Mouse (Mus musculus): ENCODE data around the gene Sgcb. TPM values are rescaled to one million over a fixed set of nuclear protein-coding genes. Genes with fewer than 3 reads are reported as not detected.

Sgcb gene
- total and polyA plus RNA-seq, 3 experiments, result 43.2 to 113 (median 101) TPM

GRCm38 (mm10) chr5:73602865-73603264 lies 44.7 kb downstream of the Sgcb start:
- TF ChIP-seq EP300 (IDR thresholded peaks at IDR 0.05; ENCODE audit: insufficient read depth, low read depth, low read length) (no peak), POLR2A (IDR thresholded peaks at IDR 0.05; ENCODE audit: insufficient read depth, low read depth, low read length) (no peak), CTCF (IDR thresholded peaks at IDR 0.05) (0 out of 2 replicates have a peak, but pooled peaks have one; percentile 17)
- WGBS, result 75% methylated on average over 3 of the region's 3 CpGs
- Histone ChIP-seq H3K36me3 (ENCODE audit: control insufficient read depth, insufficient read depth, low read length) (no peaks in the 10 kb centered on the region), H3K4me1 (ENCODE audit: control insufficient read depth, insufficient read depth, low read length) (no peaks in the 10 kb centered on the region; the same call in 1 of the 2 replicates), H3K9ac (ENCODE audit: low read depth, low read length) (no peak overlapping the region), H3K27ac (no peak overlapping the region), H3K4me3 (no peak overlapping the region), H3K27me3 (ENCODE audit: control insufficient read depth, insufficient read depth, low read length) (no peaks in the 10 kb centered on the region), H3K79me2 (replicated peaks; ENCODE audit: control insufficient read depth, insufficient read depth, low read length) (no peaks in the 10 kb centered on the region)
- intact Hi-C loops (cut with DNase I), result no loop called here
- DNase-seq, result no peak

GRCm38 (mm10) chr5:73601361-73601763 lies 46.2 kb downstream of the Sgcb start:
- H3K27ac ChIP-seq, result no peak overlapping the region
- H3K36me3 ChIP-seq (ENCODE audit: control insufficient read depth, insufficient read depth, low read length), result no peaks in the 10 kb centered on the region
- TF ChIP-seq CTCF (IDR thresholded peaks at IDR 0.05) (no peak), EP300 (IDR thresholded peaks at IDR 0.05; ENCODE audit: insufficient read depth, low read depth, low read length) (no peak), POLR2A (IDR thresholded peaks at IDR 0.05; ENCODE audit: insufficient read depth, low read depth, low read length) (no peak)
- no peaks in the 10 kb centered on the region; the same call in 1 of the 2 replicates for H3K4me1 ChIP-seq (ENCODE audit: control insufficient read depth, insufficient read depth, low read length)
- WGBS, result 83% methylated on average over 8 of the region's 8 CpGs
- intact Hi-C loops (cut with DNase I), result no loop called here
- H3K4me3 ChIP-seq, result no peak overlapping the region
- no peak overlapping the region for H3K9ac ChIP-seq (ENCODE audit: low read depth, low read length)
- no peaks in the 10 kb centered on the region for H3K27me3 ChIP-seq (ENCODE audit: control insufficient read depth, insufficient read depth, low read length)
- no peaks in the 10 kb centered on the region for H3K79me2 ChIP-seq (replicated peaks; ENCODE audit: control insufficient read depth, insufficient read depth, low read length)
- no peak for DNase-seq

- DNase-seq, result peak; percentile 25 to 26
Observed at GRCm38 (mm10) chr5:73599991-73600390, 47.6 kb downstream of the Sgcb start.

GRCm38 (mm10) chr5:73598943-73599695 lies 48.5 kb downstream of the Sgcb start:
- WGBS, result 57% methylated on average over 5 of the region's 5 CpGs
- no peak overlapping the region for H3K27ac ChIP-seq
- H3K36me3 ChIP-seq (ENCODE audit: control insufficient read depth, insufficient read depth, low read length), result no peaks in the 10 kb centered on the region
- no peak overlapping the region for H3K4me3 ChIP-seq
- H3K4me1 ChIP-seq (ENCODE audit: control insufficient read depth, insufficient read depth, low read length), result no peaks in the 10 kb centered on the region; the same call in 1 of the 2 replicates
- no peaks in the 10 kb centered on the region for H3K79me2 ChIP-seq (replicated peaks; ENCODE audit: control insufficient read depth, insufficient read depth, low read length)
- peak in 1 of 2 experiments; percentile 7 for DNase-seq
- TF ChIP-seq POLR2A (IDR thresholded peaks at IDR 0.05; ENCODE audit: insufficient read depth, low read depth, low read length) (no peak), CTCF (IDR thresholded peaks at IDR 0.05) (no peak), EP300 (IDR thresholded peaks at IDR 0.05; ENCODE audit: insufficient read depth, low read depth, low read length) (no peak)
- H3K9ac ChIP-seq (ENCODE audit: low read depth, low read length), result no peak overlapping the region
- intact Hi-C loops (cut with DNase I), result no loop called here
- H3K27me3 ChIP-seq (ENCODE audit: control insufficient read depth, insufficient read depth, low read length), result no peaks in the 10 kb centered on the region

More at GRCm38 (mm10) chr5:73599991-73600390, 47.6 kb downstream of the Sgcb start:
- no peak overlapping the region for H3K27ac ChIP-seq
- H3K79me2 ChIP-seq (replicated peaks; ENCODE audit: control insufficient read depth, insufficient read depth, low read length), result no peaks in the 10 kb centered on the region
- H3K9ac ChIP-seq (ENCODE audit: low read depth, low read length), result no peak overlapping the region
- H3K4me3 ChIP-seq, result no peak overlapping the region
- TF ChIP-seq CTCF (IDR thresholded peaks at IDR 0.05) (no peak), EP300 (IDR thresholded peaks at IDR 0.05; ENCODE audit: insufficient read depth, low read depth, low read length) (no peak), POLR2A (IDR thresholded peaks at IDR 0.05; ENCODE audit: insufficient read depth, low read depth, low read length) (no peak)
- intact Hi-C loops (cut with DNase I), result no loop called here
- no peaks in the 10 kb centered on the region for H3K27me3 ChIP-seq (ENCODE audit: control insufficient read depth, insufficient read depth, low read length)
- WGBS, result 48% methylated on average over 2 of the region's 2 CpGs
- no peaks in the 10 kb centered on the region; the same call in 1 of the 2 replicates for H3K4me1 ChIP-seq (ENCODE audit: control insufficient read depth, insufficient read depth, low read length)
- no peaks in the 10 kb centered on the region for H3K36me3 ChIP-seq (ENCODE audit: control insufficient read depth, insufficient read depth, low read length)

GRCm38 (mm10) chr5:73587119-73587518 lies 60.5 kb downstream of the Sgcb start:
- no peak for DNase-seq
- Histone ChIP-seq H3K79me2 (replicated peaks; ENCODE audit: control insufficient read depth, insufficient read depth, low read length) (no peaks in the 10 kb centered on the region), H3K27me3 (ENCODE audit: control insufficient read depth, insufficient read depth, low read length) (no peaks in the 10 kb centered on the region), H3K27ac (no peak overlapping the region), H3K9ac (ENCODE audit: low read depth, low read length) (no peak overlapping the region), H3K4me1 (ENCODE audit: control insufficient read depth, insufficient read depth, low read length) (no peaks in the 10 kb centered on the region), H3K4me3 (no peak overlapping the region), H3K36me3 (ENCODE audit: control insufficient read depth, insufficient read depth, low read length) (no peaks in the 10 kb centered on the region)
- intact Hi-C loops (cut with DNase I), result no loop called here
- 77% methylated on average over 3 of the region's 3 CpGs for WGBS
- TF ChIP-seq CTCF (IDR thresholded peaks at IDR 0.05) (no peak), EP300 (IDR thresholded peaks at IDR 0.05; ENCODE audit: insufficient read depth, low read depth, low read length) (no peak), POLR2A (IDR thresholded peaks at IDR 0.05; ENCODE audit: insufficient read depth, low read depth, low read length) (no peak)

- intact Hi-C loops (cut with DNase I), result no loop called here
- no peak for DNase-seq
- no peaks in the 10 kb centered on the region for H3K36me3 ChIP-seq (ENCODE audit: control insufficient read depth, insufficient read depth, low read length)
- H3K4me3 ChIP-seq, result no peak overlapping the region
- 90% methylated on average over 4 of the region's 4 CpGs for whole genome bisulfite sequencing
- H3K9ac ChIP-seq (ENCODE audit: low read depth, low read length), result no peak overlapping the region
- H3K27me3 ChIP-seq (ENCODE audit: control insufficient read depth, insufficient read depth, low read length), result no peaks in the 10 kb centered on the region
- H3K79me2 ChIP-seq (replicated peaks; ENCODE audit: control insufficient read depth, insufficient read depth, low read length), result no peaks in the 10 kb centered on the region
- H3K4me1 ChIP-seq (ENCODE audit: control insufficient read depth, insufficient read depth, low read length), result no peaks in the 10 kb centered on the region
- no peak overlapping the region for H3K27ac ChIP-seq
- TF ChIP-seq EP300 (IDR thresholded peaks at IDR 0.05; ENCODE audit: insufficient read depth, low read depth, low read length) (no peak), CTCF (IDR thresholded peaks at IDR 0.05) (no peak), POLR2A (IDR thresholded peaks at IDR 0.05; ENCODE audit: insufficient read depth, low read depth, low read length) (no peak)
Observed at GRCm38 (mm10) chr5:73586597-73586996, 61.0 kb downstream of the Sgcb start.

Data from heart, adult 2 months (tissue).